Mouse (Mus musculus): ENCODE measurements around the gene Hnrnpab.

- no peak for TF ChIP-seq CTCF (conservative IDR thresholded peaks at IDR 0.05; ENCODE audit: low read length)
- no peak; the same call in 1 of the 2 replicates for TF ChIP-seq NANOG (IDR thresholded peaks at IDR 0.05; ENCODE audit: borderline replicate concordance, low read length)
- no peak for TF ChIP-seq POU5F1 (IDR thresholded peaks at IDR 0.05; ENCODE audit: borderline replicate concordance, low read length)
Observed at GRCm38 (mm10) chr11:51633721-51634120, 27.1 kb upstream of the Hnrnpab start.
